Mouse (Mus musculus) small intestine, adult 2 months (tissue): ENCODE results near the gene Fam49a. TPM values are rescaled to one million over a fixed set of nuclear protein-coding genes. Genes with fewer than 3 reads are reported as not detected.

ENCODE experiments used
- H3K27ac ChIP-seq: fragments of 200-500 bp; 2 replicates; pipeline ENCODE4 v1.5.1; 2012; ENCODE audit warnings: low read depth, low read length, control low read depth, inconsistent platforms; ENCODE audit not compliant: insufficient read depth
- H3K27me3 ChIP-seq: fragments of 200-500 bp; 2 replicates; pipeline ENCODE4 v1.6.1; 2012; ENCODE audit warnings: mild to moderate bottlenecking, moderate library complexity, low read length, inconsistent platforms; ENCODE audit not compliant: control insufficient read depth, insufficient read depth
- H3K36me3 ChIP-seq: fragments of 200-500 bp; 2 replicates; pipeline ENCODE4 v1.6.1; 2012; ENCODE audit warnings: mild to moderate bottlenecking, low read length, control low read depth, inconsistent platforms; ENCODE audit not compliant: control insufficient read depth, insufficient read depth
- H3K4me1 ChIP-seq: fragments of 200-500 bp; 2 replicates; pipeline ENCODE4 v1.6.1; 2012; ENCODE audit warnings: low read length, inconsistent platforms, mixed read lengths; ENCODE audit not compliant: control insufficient read depth, insufficient read depth, insufficient read length
- H3K4me3 ChIP-seq: fragments of 200-500 bp; 2 replicates; pipeline ENCODE4 v1.5.1; 2012; ENCODE audit warnings: low read depth, mild to moderate bottlenecking, control low read depth, inconsistent platforms, low read length, moderate library complexity
- CTCF ChIP-seq: fragments of 200-500 bp; IDR thresholded peaks from 2 replicates; pipeline ENCODE4 v1.5.1; 2012; ENCODE audit warnings: low read depth, mild to moderate bottlenecking, control low read depth, inconsistent platforms, low read length, moderate library complexity, mixed read lengths; ENCODE audit not compliant: insufficient replicate concordance, insufficient read length; ENCODE audit errors: extremely low read depth
- POLR2A ChIP-seq: fragments of 200-500 bp; IDR thresholded peaks from 2 replicates; pipeline ENCODE4 v1.6.1; 2012; ENCODE audit warnings: low read depth, mild to moderate bottlenecking, control low read depth, inconsistent platforms, low read length, moderate library complexity
- WGBS: fragments of 180-500 bp; shearing (Covaris S2); methylation state at CpG from one replicate; pipeline ENCODE4 v1.1.7; 2018; 5-methylcytosine and 5-hydroxymethylcytosine counted together
- polyA plus RNA-seq: library from polyadenylated mRNA; depleted of rRNA; stranded (reverse); fragments of >200 nt; gene quantifications from 2 replicates; pipeline ENCODE4 v1.2.3, GENCODE M21; 2012

Gene Fam49a
- polyA plus RNA-seq, 1 experiment, result 0.34 TPM

DNA sequence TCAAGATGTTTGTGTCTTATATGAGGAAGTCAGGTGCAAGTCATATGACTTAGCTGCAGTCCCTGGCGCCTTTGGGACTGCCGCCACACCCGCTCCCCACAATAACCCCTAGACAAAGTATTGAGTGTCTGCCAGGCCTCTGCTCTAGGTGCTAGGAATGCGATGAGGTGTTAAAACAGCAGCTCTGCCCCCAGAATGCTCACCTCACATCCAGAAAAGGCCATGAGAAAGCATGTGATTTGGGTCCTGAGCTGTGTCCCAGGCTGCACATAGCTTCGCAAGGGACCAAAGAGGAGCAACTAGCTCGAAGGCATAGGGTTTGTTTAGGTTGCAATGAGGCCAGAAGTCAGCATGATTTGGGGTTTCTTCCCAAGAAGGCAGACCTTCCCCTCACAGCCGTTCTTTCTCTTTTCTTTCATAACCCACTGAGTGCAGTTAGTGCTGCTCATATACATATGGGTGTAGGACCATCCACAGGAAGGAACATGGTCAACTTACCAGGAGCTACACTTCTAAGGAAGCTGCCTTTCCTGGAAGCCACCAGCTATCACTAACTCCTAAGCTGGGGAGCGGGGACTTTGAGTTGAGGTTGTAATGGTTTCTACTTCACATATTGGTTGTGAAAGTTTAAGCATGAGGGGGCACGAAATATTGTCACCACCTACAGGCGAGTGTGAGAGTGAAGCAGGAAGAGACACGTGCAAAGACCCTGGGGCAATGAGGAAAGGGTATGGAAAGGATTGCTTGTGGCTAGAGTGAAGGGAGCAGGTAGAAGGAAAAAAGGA is 71.8 kb downstream of the Fam49a start:
- Histone ChIP-seq H3K4me3 (no peak overlapping the region), H3K27ac (no peak overlapping the region), H3K36me3 (no peaks in the 10 kb centered on the region), H3K4me1 (no peaks in the 10 kb centered on the region), H3K27me3 (no peaks in the 10 kb centered on the region)
- TF ChIP-seq POLR2A, result no peak
- no peak for TF ChIP-seq CTCF
- WGBS, result 91% methylated on average over 11 of the region's 11 CpGs

DNA sequence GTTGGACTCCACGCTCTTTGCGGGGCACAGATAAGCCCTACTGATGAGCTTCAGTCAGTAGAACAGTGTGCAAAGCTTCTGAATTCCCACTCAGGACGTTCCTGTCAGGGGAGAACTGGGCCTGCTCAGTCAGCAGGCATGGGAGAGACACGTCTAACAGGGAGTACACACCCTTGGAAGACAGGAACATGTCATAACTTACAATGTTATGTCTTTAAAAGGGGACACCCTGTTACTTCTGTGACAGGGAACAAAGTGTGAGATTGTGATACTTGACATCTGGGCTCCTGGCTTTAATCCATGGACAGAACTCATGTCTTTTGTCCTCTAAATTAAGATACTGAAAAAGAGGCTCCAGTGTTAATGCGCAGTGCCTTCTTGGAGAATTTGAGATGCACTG is 72.5 kb downstream of the Fam49a start:
- Histone ChIP-seq H3K4me3 (no peak overlapping the region), H3K36me3 (no peaks in the 10 kb centered on the region), H3K4me1 (no peaks in the 10 kb centered on the region), H3K27ac (no peak overlapping the region), H3K27me3 (no peaks in the 10 kb centered on the region)
- WGBS, result 87% methylated on average over 5 of the region's 5 CpGs
- TF ChIP-seq CTCF (no peak), POLR2A (no peak)

DNA sequence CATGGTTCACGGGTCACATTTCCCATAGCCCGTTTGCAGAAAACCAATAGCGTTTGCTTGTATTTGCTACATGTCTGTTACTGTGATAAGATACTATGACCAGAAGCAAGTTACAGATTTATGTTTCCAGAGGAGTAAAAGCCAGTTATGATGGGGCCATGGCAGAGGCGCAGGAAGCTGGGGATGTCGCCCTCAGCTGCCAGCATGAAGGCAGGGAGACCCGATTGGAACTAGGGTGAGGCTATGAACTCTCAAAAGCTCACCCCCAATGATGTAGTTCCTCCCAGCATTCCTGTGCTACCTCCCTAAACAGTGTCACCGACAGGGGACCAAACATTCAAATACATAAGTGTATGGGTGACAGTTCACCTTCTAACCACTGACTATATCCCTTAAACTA is 73.6 kb downstream of the Fam49a start:
- no peak overlapping the region for H3K27ac ChIP-seq
- no peak for TF ChIP-seq POLR2A
- TF ChIP-seq CTCF, result no peak
- no peak overlapping the region for H3K4me3 ChIP-seq
- WGBS, result 89% methylated on average over 7 of the region's 7 CpGs
- H3K27me3 ChIP-seq, result no peaks in the 10 kb centered on the region
- H3K36me3 ChIP-seq, result no peaks in the 10 kb centered on the region
- no peaks in the 10 kb centered on the region for H3K4me1 ChIP-seq

DNA sequence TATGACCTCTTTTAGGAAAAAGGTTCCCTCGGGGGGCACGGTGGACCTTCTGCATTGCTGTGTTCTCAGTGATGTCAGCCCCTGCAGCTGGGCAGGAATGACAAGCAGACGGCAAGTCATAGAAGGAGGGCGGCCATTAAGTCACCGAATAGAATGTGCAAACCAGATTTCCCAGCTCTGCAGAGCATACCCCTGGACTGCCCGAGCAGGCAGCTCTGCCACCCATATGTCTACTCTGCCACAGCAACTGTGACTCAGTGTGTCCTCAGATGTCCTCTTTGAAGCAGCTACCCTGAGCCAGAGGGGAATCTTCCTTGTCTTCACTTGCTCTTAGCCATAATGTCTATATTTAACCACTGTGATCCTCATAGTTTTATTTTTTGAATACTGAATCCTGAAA is 75.4 kb downstream of the Fam49a start:
- no peak overlapping the region for H3K27ac ChIP-seq
- H3K36me3 ChIP-seq, result no peaks in the 10 kb centered on the region
- H3K27me3 ChIP-seq, result no peaks in the 10 kb centered on the region
- no peak overlapping the region for H3K4me3 ChIP-seq
- 91% methylated on average over 6 of the region's 6 CpGs for WGBS
- TF ChIP-seq CTCF, result no peak
- no peak for TF ChIP-seq POLR2A
- H3K4me1 ChIP-seq, result no peaks in the 10 kb centered on the region

DNA sequence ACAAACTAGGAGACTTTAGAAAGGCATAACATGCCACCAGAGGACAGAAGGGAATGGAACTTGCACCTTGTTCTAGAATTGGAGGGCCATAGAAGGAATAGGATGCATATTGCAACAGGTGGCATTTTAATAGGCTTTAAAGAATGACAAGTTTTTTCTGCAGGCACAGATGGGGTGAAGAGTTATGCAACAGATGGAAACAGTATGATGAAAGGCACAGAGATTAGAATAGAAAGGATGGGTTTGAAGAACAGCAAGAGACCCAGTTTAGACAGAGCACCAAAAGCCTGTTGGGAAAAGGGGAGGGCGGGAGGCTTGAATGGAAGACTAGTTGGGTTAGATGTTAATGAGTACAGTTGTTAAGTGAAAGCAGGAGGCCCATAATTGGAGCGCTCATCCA is 81.4 kb downstream of the Fam49a start:
- TF ChIP-seq POLR2A (no peak), CTCF (no peak)
- WGBS, result 93% methylated on average over 2 of the region's 2 CpGs
- H3K4me3 ChIP-seq, result no peak overlapping the region
- no peak overlapping the region for H3K27ac ChIP-seq
- H3K36me3 ChIP-seq, result no peaks in the 10 kb centered on the region
- H3K27me3 ChIP-seq, result no peaks in the 10 kb centered on the region
- no peaks in the 10 kb centered on the region for H3K4me1 ChIP-seq

DNA sequence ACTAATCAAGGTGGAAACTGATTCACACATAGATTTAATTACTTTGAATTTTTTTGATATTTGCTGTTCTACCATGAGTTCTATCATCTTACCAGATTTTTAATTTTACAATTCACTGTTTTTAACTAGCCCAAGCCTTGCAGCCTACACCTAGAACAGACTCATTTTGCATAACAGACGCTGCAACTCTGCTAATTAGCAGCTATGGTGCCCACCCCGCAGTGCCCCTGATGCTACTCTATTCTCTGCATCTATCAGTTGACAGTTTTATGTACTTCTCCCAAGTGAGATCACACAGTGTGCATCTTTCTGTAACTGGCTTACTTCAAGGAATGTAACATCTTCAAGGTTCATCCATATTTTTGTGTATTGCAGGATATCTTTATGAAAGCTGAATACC is 86.7 kb downstream of the Fam49a start:
- Histone ChIP-seq H3K27me3 (no peaks in the 10 kb centered on the region), H3K36me3 (no peaks in the 10 kb centered on the region), H3K4me3 (no peak overlapping the region), H3K27ac (no peak overlapping the region), H3K4me1 (no peaks in the 10 kb centered on the region)
- TF ChIP-seq POLR2A, result no peak
- TF ChIP-seq CTCF, result no peak
- WGBS, result 86% methylated on average over 2 of the region's 2 CpGs

DNA sequence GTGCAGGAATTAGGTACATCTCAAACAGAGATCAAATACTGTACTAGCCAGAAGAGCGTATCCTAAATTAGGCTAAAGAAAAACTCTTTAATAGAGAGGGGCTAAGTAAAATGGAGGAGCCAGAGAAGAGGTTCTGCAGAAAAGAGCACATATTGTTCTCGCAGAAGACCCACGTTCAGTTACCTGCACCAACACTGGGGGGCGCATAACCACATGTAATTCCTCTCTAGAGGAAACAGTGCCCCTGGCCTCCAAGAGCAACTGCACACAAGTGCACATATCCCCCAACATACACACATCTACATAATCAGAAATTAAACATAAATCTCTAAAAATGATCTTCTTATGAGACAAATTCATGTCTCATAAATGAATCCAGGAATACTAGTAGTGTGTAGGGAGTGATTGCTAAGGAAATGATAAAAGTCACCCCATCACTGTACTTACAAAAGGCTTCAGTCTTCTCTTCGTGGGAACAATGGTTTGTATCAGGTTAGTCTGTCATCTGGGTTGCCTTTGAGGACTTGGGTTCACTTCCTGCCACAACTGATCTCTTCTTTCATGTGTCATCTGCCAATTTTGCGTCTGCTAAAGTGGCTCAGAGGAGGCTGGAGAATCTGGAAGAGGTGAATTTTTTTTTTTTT is 87.8 kb downstream of the Fam49a start:
- Histone ChIP-seq H3K4me1 (no peaks in the 10 kb centered on the region), H3K36me3 (no peaks in the 10 kb centered on the region), H3K4me3 (no peak overlapping the region), H3K27ac (no peak overlapping the region), H3K27me3 (no peaks in the 10 kb centered on the region)
- 76% methylated on average over 6 of the region's 6 CpGs for WGBS
- no peak for TF ChIP-seq CTCF
- TF ChIP-seq POLR2A, result no peak
